Mouse (Mus musculus) megakaryocyte, embryonic 14.5 days (primary cell): ENCODE measurements around the gene Slc27a5.

ENCODE experiments used
- FLI1 ChIP-seq: IDR thresholded peaks from 2 replicates; pipeline ENCODE4 v1.6.1; 2012; ENCODE audit warnings: low read length, inconsistent platforms, mixed read lengths
- GATA1 ChIP-seq: IDR thresholded peaks from 3 replicates; pipeline ENCODE4 v1.6.1; 2012; ENCODE audit warnings: mixed read lengths, low read length, inconsistent platforms, borderline replicate concordance

DNA sequence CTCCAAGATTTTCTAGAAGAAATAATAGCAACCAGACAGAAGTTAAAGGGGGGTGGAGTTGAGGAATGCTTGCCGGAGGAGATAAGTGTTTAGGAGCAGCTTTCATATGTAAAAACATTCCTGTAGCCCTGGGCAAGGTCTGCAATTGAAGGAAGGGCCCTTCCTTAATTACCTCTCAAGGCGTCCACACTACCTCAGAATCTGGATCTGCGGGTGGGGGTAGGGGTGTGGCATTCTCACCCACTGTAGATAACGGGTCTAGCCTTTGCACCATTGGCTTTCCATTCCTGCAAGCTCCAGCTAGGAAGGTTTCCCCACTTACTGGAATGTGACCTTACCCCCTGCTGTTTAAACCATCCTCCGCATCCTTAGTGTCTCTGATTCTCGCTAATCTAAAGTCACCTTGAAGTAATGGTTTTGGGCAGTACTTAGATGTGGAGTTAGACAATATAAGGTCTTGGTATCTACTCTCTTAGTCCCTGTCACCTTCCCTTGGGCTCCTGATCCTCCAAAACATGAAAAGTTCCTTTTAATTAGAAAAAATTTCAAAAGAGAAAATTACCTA, 16.4 kb upstream of the Slc27a5 start:
- TF ChIP-seq FLI1 (no peak), GATA1 (no peak)
